Mouse (Mus musculus) lung, postnatal 4 days (tissue): ENCODE results near the gene Tsr3.
"Not testable (repeated sequence)": the region's sequence is repeated elsewhere in the genome, so short reads cannot be mapped to it uniquely, and the experiment has no call there.

Experiments used
- DNase-seq, 2 experiments: peaks; one replicate each; pipeline ENCODE4 v3.0.0; 2021

Tsr3 gene

GRCm38 (mm10) chr17:25239695-25240636 is at the start of gene Tsr3, which contains the start of gene Gnptg:
Gene Tsr3, plus strand, starts transcription at chr17:25240170.
Gene Gnptg, minus strand, starts transcription at chr17:25240124.
- peak; percentile 88 to 91 for DNase-seq

DNA sequence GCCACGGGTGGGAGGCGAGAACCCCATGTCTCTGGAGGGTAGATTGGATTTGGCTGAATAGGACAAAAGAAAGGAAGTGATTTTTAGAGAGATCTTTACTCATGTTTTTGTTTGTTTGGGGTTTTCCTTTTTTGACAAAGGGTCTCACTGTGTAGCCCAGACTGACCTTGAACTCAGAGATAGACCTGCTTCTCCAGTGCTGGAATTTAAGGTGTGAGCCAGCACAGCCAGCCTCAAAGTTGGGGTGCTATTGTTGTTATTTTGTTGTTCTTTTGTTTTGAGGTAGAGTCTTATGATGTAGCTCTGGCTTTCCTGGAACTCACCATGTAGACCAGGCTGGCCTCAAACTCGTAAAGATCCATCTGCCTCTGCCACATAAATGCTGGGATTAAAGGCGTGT is 37.6 kb upstream of the Tsr3 start:
- DNase-seq = no peak

GRCm38 (mm10) chr17:25210006-25210405 is 30.0 kb upstream of the Tsr3 start:
- DNase-seq = no peak

- peak in 1 of 2 experiments; percentile 39 for DNase-seq
Observed at GRCm38 (mm10) chr17:25210680-25211466, 29.1 kb upstream of the Tsr3 start.

GRCm38 (mm10) chr17:25211705-25212104 is 28.3 kb upstream of the Tsr3 start:
- DNase-seq = no peak

DNA sequence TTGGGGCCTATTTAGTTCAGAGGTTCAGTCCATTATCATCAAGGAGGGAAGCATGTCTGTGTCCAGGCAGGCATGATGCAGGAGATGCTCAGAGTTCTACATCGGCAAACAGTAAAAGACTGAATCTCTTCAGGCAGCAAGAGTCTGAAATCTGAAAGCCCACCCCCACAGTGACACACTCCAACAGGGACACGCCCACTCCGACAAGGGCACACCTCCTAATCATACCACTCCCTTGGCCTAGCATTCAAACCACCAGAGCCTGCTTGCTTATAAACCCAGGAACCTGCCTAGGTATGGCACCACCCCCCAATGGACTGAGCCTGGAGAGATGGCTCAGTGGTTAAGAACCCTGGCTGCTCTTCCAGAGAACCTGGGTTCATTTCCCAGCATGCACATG is 24.5 kb upstream of the Tsr3 start:
- DNase-seq = no peak

DNA sequence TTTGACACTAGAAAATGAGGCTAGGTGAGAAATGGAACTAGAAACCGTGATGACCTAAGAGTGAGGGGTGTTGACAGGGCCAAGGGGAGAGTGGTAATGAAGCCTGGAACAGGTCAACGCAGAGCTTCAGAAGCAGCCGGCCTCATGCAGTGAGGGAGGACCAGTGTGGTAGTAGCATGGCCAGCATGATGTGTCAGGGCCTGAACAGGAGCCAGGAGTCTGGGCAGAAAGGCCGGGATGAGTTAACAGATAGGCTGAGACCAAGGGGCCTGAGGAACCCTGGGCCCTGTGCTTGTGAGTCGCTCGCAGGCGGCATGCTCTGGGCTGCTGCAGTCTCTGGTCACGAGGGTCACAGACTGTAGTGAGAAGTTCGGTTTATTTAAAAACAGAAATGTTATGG is 21.0 kb upstream of the Tsr3 start:
- DNase-seq = no peak

- no peak for DNase-seq
Observed at GRCm38 (mm10) chr17:25219492-25220295, 20.3 kb upstream of the Tsr3 start.

DNA sequence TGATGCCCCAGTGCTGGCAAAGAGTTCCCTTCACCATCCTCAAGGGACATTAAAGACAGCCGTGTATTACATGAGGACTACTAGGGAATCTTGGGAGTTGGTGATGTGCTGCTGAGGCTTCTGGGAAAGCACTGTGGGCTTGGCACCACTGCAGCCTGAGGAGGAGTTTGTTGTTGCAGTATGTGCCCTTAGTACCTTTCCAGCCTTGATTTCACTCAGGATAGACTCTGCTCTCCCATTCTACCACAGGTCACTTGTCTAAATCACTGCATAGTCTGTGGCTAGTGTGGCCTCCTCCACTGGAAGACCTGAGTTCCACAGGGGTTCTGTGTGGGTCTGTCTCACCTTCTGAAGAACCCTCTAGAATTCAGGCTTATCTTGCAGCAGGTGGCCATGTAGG is 19.2 kb upstream of the Tsr3 start:
- DNase-seq = no peak

GRCm38 (mm10) chr17:25221821-25222503 is 18.0 kb upstream of the Tsr3 start:
- DNase-seq = peak; percentile 66 to 73

DNA sequence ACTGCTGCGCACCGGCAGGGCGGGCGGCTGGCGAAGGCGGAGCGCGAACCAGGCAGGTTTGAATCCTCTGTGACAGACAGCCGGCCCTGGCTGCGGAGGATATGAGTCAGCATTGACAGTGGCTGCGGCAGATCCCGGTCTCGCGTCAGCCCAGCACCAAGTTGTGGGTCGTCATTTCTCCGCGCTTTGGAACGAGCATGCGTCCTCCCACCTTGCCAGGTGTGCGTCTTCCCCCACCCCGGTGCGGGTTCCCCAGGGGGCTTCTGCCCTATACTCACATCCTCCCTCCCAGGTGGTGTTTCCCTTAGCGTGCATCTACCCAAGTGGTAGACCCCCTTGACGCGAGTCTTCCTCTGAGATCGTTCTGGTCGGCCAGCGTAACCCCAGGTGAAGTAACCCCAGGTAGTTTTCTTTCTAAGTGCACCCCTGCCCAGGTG is 17.4 kb upstream of the Tsr3 start:
- DNase-seq = not testable (repeated sequence)

- DNase-seq = no peak
Observed at GRCm38 (mm10) chr17:25222951-25223601, 16.9 kb upstream of the Tsr3 start.

GRCm38 (mm10) chr17:25224586-25225222 is 15.3 kb upstream of the Tsr3 start:
- no peak for DNase-seq

DNA sequence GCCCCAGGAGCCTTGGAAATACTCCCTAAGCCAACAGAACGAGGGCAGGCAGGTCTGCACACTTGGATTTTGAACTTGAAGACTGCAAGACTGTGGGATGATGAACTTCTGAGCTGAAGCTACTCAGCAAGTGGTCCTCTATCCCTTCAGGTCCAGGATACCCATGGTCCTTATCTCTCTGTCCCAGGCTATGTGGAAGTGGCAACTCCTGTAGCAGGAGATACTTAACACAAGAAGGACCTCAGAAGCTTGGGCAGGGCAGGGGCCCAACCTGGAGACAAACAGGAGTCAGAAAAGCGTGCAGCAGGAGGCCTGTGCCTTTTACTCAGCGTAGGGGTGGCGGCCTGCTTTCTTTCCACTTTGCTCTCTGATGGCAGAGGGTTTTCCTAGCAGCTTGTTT is 14.3 kb upstream of the Tsr3 start:
- no peak for DNase-seq

- no peak for DNase-seq
Observed at GRCm38 (mm10) chr17:25227991-25228390, 12.0 kb upstream of the Tsr3 start.

GRCm38 (mm10) chr17:25230014-25230655 is 9.8 kb upstream of the Tsr3 start:
- not testable (repeated sequence) for DNase-seq

DNA sequence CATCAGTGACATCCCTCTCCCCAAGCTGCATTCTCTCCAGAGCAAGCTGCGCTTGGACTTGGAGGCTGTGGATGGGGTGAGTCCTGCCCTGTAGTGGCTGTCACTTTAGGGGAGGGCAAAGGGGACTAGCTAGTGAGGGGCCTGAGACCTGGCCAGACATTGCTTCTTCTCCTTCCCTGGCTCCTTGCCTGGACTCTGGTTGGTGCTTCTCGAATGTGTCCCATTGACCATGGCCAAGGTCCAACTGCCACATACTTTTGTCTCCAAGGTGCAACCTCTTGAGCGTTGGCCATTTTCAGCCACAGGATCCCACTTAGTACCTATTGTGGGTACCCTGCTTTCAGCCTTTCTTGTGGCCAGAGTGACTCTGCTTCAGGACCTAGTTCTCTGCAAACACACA is 9.3 kb upstream of the Tsr3 start:
- no peak for DNase-seq

DNA sequence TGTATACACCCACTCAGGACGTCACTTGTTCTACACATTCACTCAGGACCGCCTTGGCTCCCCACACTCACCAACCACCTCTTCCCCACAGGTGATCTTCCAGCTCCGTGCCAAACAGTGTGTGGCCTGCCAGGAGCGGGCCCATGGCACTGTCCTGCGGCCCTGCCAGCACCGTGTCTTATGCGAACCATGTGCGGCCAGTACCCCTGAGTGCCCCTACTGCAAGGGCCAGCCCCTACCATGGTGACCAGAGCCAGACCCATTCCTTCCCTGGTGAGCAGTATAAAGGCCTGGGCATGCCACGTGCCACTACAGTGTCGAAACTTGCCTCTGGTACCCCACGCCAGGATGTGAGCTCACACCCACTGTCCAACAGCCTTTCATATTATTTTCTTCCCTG is 8.3 kb upstream of the Tsr3 start:
- DNase-seq = not testable (repeated sequence)

- no peak for DNase-seq
Observed at GRCm38 (mm10) chr17:25235635-25236034, 4.3 kb upstream of the Tsr3 start.

GRCm38 (mm10) chr17:25243131-25243780 is 3.3 kb downstream of the Tsr3 start:
- no peak for DNase-seq
